Mouse (Mus musculus) embryonic fibroblast, embryonic 13.5 days (primary cell): ENCODE measurements around the gene Herc6.

ENCODE experiments used
- CTCF ChIP-seq: IDR thresholded peaks from 2 replicates; pipeline ENCODE4 v1.5.1; 2011; ENCODE audit warnings: mild to moderate bottlenecking, control low read depth, low read length, moderate library complexity, borderline replicate concordance; ENCODE audit not compliant: insufficient read depth
- POLR2A ChIP-seq: IDR thresholded peaks from 2 replicates; pipeline ENCODE4 v1.6.1; 2011; ENCODE audit warnings: low read depth, mild to moderate bottlenecking, control low read depth, low read length, moderate library complexity

DNA sequence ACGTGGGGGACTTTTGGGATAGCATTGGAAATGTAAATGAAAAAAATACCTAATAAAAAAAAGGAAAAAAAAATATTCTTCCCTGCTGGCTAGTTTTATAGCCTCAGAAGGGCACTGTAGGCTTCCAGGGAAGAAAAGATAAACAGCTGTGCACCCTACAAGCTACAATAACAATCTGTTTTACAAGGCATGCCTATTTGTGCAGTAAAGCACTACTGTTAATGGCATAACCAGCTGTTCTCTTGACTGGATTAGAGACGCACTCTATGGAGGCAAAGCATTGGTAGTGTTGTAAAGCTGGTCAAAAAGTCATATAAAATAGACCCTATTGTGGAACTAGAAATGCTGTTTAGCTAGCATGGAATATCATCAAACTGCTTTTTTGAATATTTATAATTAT is 35.0 kb downstream of the Herc6 start:
- TF ChIP-seq CTCF = no peak
- no peak for TF ChIP-seq POLR2A
